Mouse (Mus musculus): Measurements from ENCODE around the gene Pld2. TPM values are rescaled to one million over a fixed set of nuclear protein-coding genes. Genes with fewer than 3 reads are reported as not detected.
"Not testable (repeated sequence)": the region's sequence is repeated elsewhere in the genome, so short reads cannot be mapped to it uniquely, and the experiment has no call there.

The Pld2 gene
- 10 to 100 TPM; 13.3 to 15.8 TPM for total RNA-seq (2021)
- long read RNA-seq, experiment 1, transcript Pld2-201 (25 exons, 3,659 nt): major isoform, 11 of 27 reads
- long read RNA-seq, experiment 1, partial matches to known transcripts: 5 of 27 reads
- long read RNA-seq, experiment 1, other reads (novel, unspliced or antisense): 10 of 27 reads
- long read RNA-seq, experiment 2, transcript Pld2-201 (25 exons, 3,659 nt): major isoform, 5 of 13 reads
- long read RNA-seq, experiment 2, partial matches to known transcripts: 2 of 13 reads
- long read RNA-seq, experiment 2, other reads (novel, unspliced or antisense): 6 of 13 reads

GRCm38 (mm10) chr11:70539877-70540587 lies at the start of gene Pld2:
TSS of gene Pld2 (plus strand) at chr11:70540064.
- peak; percentile 71 to 79 for DNase-seq (ENCODE audit: low spot score in 2 of 2)

- DNase-seq (ENCODE audit: low spot score in 2 of 2): no peak
These were observed 40.0 kb upstream of the Pld2 start for GRCm38 (mm10) chr11:70499566-70500475.

- no peak for DNase-seq (ENCODE audit: low spot score in 2 of 2)
These were observed 39.4 kb upstream of the Pld2 start for GRCm38 (mm10) chr11:70500476-70500812.

- DNase-seq (ENCODE audit: low spot score in 2 of 2): no peak
These were observed 37.8 kb upstream of the Pld2 start for GRCm38 (mm10) chr11:70502018-70502417.

- no peak for DNase-seq (ENCODE audit: low spot score in 2 of 2)
These were observed 34.9 kb upstream of the Pld2 start, which contains the start of gene Tm4sf5 for GRCm38 (mm10) chr11:70504970-70505369. TSS of gene Tm4sf5 (plus strand) at chr11:70505244.

- DNase-seq (ENCODE audit: low spot score in 2 of 2): peak; percentile 35 to 38
These were observed 33.5 kb upstream of the Pld2 start for GRCm38 (mm10) chr11:70506385-70506784.

- no peak for DNase-seq (ENCODE audit: low spot score in 2 of 2)
These were observed 32.8 kb upstream of the Pld2 start for GRCm38 (mm10) chr11:70506962-70507515.

- DNase-seq (ENCODE audit: low spot score in 2 of 2): peak; percentile 33 to 46
These were observed 29.9 kb upstream of the Pld2 start for GRCm38 (mm10) chr11:70509753-70510564.

GRCm38 (mm10) chr11:70511242-70511641 lies 28.6 kb upstream of the Pld2 start:
- no peak for DNase-seq (ENCODE audit: low spot score in 2 of 2)

- no peak for DNase-seq (ENCODE audit: low spot score in 2 of 2)
These were observed 28.0 kb upstream of the Pld2 start for GRCm38 (mm10) chr11:70511825-70512224.

- DNase-seq (ENCODE audit: low spot score in 2 of 2): no peak
These were observed 27.0 kb upstream of the Pld2 start for GRCm38 (mm10) chr11:70512709-70513342.

- DNase-seq (ENCODE audit: low spot score in 2 of 2): no peak
These were observed 26.3 kb upstream of the Pld2 start for GRCm38 (mm10) chr11:70513520-70513919.

GRCm38 (mm10) chr11:70514288-70514687 lies 25.6 kb upstream of the Pld2 start, which contains the start of gene Vmo1:
TSS of gene Vmo1 (minus strand) at chr11:70514616.
- DNase-seq (ENCODE audit: low spot score in 2 of 2): no peak

- peak in 1 of 2 experiments; percentile 15 for DNase-seq (ENCODE audit: low spot score in 2 of 2)
These were observed 23.5 kb upstream of the Pld2 start for GRCm38 (mm10) chr11:70516352-70516751.

GRCm38 (mm10) chr11:70518436-70518835 lies 21.4 kb upstream of the Pld2 start:
- no peak for DNase-seq (ENCODE audit: low spot score in 2 of 2)

GRCm38 (mm10) chr11:70518923-70519322 lies 20.9 kb upstream of the Pld2 start, which contains the start of gene Gltpd2:
TSS of gene Gltpd2 (plus strand) at chr11:70519196.
- no peak for DNase-seq (ENCODE audit: low spot score in 2 of 2)

GRCm38 (mm10) chr11:70520178-70520769 lies 19.6 kb upstream of the Pld2 start:
- DNase-seq (ENCODE audit: low spot score in 2 of 2): no peak

GRCm38 (mm10) chr11:70523306-70523989 lies 16.4 kb upstream of the Pld2 start:
- DNase-seq (ENCODE audit: low spot score in 2 of 2): not testable (repeated sequence)

GRCm38 (mm10) chr11:70524782-70525181 lies 15.1 kb upstream of the Pld2 start:
- no peak for DNase-seq (ENCODE audit: low spot score in 2 of 2)

Measured in left cerebral cortex, adult 18-20 months (tissue).